Mouse (Mus musculus): ENCODE results near the gene Mast1. TPM values are rescaled to one million over a fixed set of nuclear protein-coding genes. Genes with fewer than 3 reads are reported as not detected.

Mast1 gene
- polyA plus RNA-seq, 1 experiment from 2014 or later = 31.6 TPM

DNA sequence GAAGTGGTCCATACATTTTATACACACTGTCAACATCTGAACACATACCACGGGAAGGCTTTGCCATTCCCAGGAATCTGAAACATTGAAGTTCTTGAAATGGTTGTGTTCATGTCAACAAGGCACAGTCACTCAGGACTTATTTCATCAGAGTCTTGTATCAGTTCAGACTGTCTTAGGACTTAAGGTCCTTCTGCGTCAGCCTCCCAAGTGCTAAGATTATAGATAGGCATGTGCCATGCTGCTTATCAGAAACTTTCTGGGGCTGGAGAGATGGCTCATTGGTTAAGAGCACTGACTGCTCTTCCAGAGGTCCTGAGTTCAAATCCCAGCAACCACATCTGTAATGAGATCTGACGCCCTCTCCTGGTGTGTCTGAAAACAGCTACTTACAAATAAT is 62.8 kb downstream of the Mast1 start:
- 87% methylated on average over 3 of the region's 3 CpGs for WGBS
- Histone ChIP-seq H3K4me1 (peaks cover 33% of the 10 kb centered on the region), H3K4me2 (no peak overlapping the region), H3K27me3 (0 out of 2 replicates have a peak, but pooled peaks cover 6% of the 10 kb centered on the region), H3K9ac (no peak overlapping the region), H3K4me3 (no peak overlapping the region), H3K36me3 (ENCODE audit: poor library complexity, severe bottlenecking) (peaks cover 11% of the 10 kb centered on the region), H3K27ac (no peak overlapping the region), H3K9me3 (replicated peaks) (no peaks in the 10 kb centered on the region)
- ATAC-seq = no peak

DNA sequence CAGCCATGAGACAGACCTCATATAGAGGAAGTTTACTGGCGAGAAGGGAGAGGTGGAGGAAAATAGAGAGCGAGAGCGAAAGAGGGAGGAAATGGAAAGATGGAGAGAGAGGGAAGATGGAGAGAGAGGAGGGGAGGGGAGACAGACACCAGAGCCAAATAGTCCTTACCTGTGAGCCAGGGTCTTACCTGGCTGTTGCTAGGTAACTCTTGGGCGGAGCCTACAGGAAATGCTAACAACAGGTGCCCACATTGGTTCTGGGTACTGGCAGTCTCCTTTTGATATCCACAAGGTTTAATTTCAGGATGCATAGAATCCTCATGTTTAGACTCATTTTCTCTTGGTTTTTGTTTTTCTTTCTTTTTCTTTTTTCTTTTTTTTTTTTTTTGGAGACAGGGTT is 64.1 kb downstream of the Mast1 start:
- H3K27me3 ChIP-seq = 0 out of 2 replicates have a peak, but pooled peaks cover 6% of the 10 kb centered on the region
- H3K36me3 ChIP-seq (ENCODE audit: poor library complexity, severe bottlenecking) = peaks cover 24% of the 10 kb centered on the region
- H3K4me2 ChIP-seq = peak overlapping the region; percentile 82
- no peaks in the 10 kb centered on the region for H3K9me3 ChIP-seq (replicated peaks)
- no peak for ATAC-seq
- 67% methylated on average over 4 of the region's 4 CpGs for WGBS
- no peak overlapping the region for H3K9ac ChIP-seq
- peak overlapping the region; percentile 45 for H3K4me3 ChIP-seq
- no peak overlapping the region for H3K27ac ChIP-seq
- H3K4me1 ChIP-seq = peaks cover 33% of the 10 kb centered on the region

DNA sequence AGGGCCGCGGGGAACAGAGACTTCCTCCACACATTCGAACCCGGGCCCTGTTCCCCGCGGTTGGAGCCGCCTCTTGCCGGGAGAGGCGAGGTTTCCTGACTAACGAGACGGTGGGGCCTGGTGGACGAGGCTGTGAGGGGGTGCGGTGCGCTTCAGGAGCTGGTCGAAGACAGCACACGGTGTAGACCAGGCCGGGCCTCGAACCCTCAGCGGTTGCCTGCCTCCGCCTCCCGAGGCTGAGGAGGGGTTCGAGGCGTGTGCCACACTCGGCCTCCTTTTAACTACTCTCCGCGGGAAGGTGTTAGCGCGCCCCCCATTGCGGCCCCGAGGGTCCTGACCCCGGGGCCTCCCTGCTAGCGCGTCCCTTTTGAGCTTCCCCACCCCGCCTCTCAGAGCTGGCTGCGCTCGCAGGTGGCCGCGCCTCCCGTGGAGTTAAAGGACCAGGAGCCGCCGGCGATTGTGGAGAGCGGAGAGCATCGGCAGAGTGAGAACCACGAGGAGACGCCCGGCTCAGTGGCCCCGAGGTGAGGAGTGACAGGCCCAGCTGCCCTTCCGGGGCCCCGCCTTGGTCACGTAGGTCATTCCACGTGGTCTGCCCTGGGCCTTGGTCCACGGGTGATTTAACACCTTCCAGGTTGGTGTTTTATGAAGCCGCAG is 64.7 kb downstream of the Mast1 start:
- Histone ChIP-seq H3K9ac (peak overlapping the region; percentile 65), H3K27ac (no peak overlapping the region), H3K36me3 (ENCODE audit: poor library complexity, severe bottlenecking) (peaks cover 30% of the 10 kb centered on the region), H3K4me2 (peak overlapping the region; percentile 82), H3K9me3 (replicated peaks) (no peaks in the 10 kb centered on the region), H3K4me3 (peak overlapping the region; percentile 45), H3K27me3 (0 out of 2 replicates have a peak, but pooled peaks cover 6% of the 10 kb centered on the region), H3K4me1 (peaks cover 28% of the 10 kb centered on the region)
- peak; percentile 66 for ATAC-seq
- WGBS = 3% methylated on average over 54 of the region's 54 CpGs

DNA sequence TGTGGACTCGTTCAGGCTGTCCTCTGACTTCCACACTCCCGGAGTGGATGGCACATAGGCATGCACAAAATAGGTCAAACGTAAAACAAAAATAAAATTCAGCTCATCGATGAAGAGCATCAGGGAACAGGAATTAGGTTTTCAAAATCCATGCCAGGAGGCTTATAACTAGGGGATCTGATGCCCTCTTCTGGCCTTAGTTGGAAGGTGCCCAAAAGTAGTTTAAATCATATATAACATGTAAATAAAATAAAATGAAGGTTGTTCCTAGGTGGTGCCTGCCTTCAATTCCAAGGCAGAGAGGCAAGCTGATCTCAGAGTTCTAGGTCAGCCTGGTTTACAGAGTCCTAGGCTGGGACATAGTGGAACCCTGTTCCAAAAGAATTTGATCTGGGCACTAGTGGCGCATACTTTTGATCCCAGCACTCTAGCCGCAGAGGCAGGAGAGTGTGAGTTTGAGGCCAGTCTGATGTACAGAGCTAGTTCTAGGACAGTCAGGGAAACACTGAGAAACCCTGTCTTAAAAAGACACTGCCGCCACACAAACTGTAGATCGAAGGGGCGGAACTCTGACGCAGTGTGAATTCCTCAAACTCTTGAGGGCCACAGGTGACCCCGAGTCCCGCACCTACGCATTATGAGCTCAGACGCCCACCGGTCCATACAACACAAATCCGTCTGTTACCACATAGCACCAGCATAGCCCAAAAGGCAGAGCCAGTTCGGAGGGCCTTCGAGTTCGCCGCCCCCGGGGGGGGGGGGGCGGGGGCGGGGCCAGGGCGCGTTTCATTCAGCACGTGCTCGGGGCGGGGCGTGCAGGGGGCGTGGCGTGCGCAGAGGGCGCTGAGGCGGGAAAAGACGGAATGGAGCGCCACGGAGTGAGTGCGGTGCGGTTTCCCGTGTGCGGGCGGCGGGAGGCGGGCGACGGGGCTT is 65.5 kb downstream of the Mast1 start, which contains the start of gene Syce2:
Gene Syce2 (plus strand): TSS at position 736 of the 933 bp plus-strand sequence.
- 0 out of 2 replicates have a peak, but pooled peaks cover 6% of the 10 kb centered on the region for H3K27me3 ChIP-seq
- H3K4me3 ChIP-seq = peak within 1 kb of the TSS; percentile 45
- H3K4me2 ChIP-seq = peak within 1 kb of the TSS; percentile 82
- ATAC-seq = peak; percentile 73
- H3K9me3 ChIP-seq (replicated peaks) = no peaks in the 10 kb centered on the region
- peaks cover 21% of the 10 kb centered on the region for H3K4me1 ChIP-seq
- peaks cover 38% of the 10 kb centered on the region for H3K36me3 ChIP-seq (ENCODE audit: poor library complexity, severe bottlenecking)
- 16% methylated on average over 45 of the region's 46 CpGs for WGBS
- H3K9ac ChIP-seq = peak within 1 kb of the TSS; percentile 65
- no peak within 1 kb of the TSS for H3K27ac ChIP-seq

Small RNAs within 50 kb of the gene (microRNA-seq; reads per million reads assigned to microRNA genes)
- not detected for gene Gm24197
- gene Mir7069 = 3.5 reads per million, percentile 7 among the genes with 10 or more reads in this experiment

Other genes with a start within 250 kb of the Mast1 start
- gene Nacc1, start 249.5 kb downstream of the Mast1 start, polyA plus RNA-seq (2015; fragmentation: Nextera tagmentation; extraction: Ambion mirVana) = 16.1 and 18.6 TPM in 2 replicates
- 1.9 and 2.1 TPM in 2 replicates for gene Lyl1, start 235.9 kb downstream of the Mast1 start, polyA plus RNA-seq (2015; fragmentation: Nextera tagmentation; extraction: Ambion mirVana)
- 3.7 and 3.8 TPM in 2 replicates for gene G430095P16Rik, start 214.4 kb downstream of the Mast1 start, polyA plus RNA-seq (2015; fragmentation: Nextera tagmentation; extraction: Ambion mirVana)
- gene Nfix, start 137.0 kb downstream of the Mast1 start, polyA plus RNA-seq (2015; fragmentation: Nextera tagmentation; extraction: Ambion mirVana) = 127 and 145 TPM in 2 replicates
- gene Dand5, start 114.5 kb downstream of the Mast1 start, polyA plus RNA-seq (2015; fragmentation: Nextera tagmentation; extraction: Ambion mirVana) = 7.3 and 8.2 TPM in 2 replicates
- 42.6 and 47.0 TPM in 2 replicates for gene Gadd45gip1, start 105.8 kb downstream of the Mast1 start, polyA plus RNA-seq (2015; fragmentation: Nextera tagmentation; extraction: Ambion mirVana)
- gene Rad23a, start 96.7 kb downstream of the Mast1 start, polyA plus RNA-seq (2015; fragmentation: Nextera tagmentation; extraction: Ambion mirVana) = 93.9 and 114 TPM in 2 replicates
- gene Calr, start 90.4 kb downstream of the Mast1 start, polyA plus RNA-seq (2015; fragmentation: Nextera tagmentation; extraction: Ambion mirVana) = 549 and 569 TPM in 2 replicates
- 123 and 127 TPM in 2 replicates for gene Farsa, start 80.4 kb downstream of the Mast1 start, polyA plus RNA-seq (2015; fragmentation: Nextera tagmentation; extraction: Ambion mirVana)
- 80.3 and 85.1 TPM in 2 replicates for gene Syce2, start 65.2 kb downstream of the Mast1 start, polyA plus RNA-seq (2015; fragmentation: Nextera tagmentation; extraction: Ambion mirVana)
- 33.2 and 34.2 TPM in 2 replicates for gene Gcdh, start 43.4 kb downstream of the Mast1 start, polyA plus RNA-seq (2015; fragmentation: Nextera tagmentation; extraction: Ambion mirVana)
- 0.74 and 1.2 TPM in 2 replicates for gene Klf1, start 35.4 kb downstream of the Mast1 start, polyA plus RNA-seq (2015; fragmentation: Nextera tagmentation; extraction: Ambion mirVana)
- gene Dnase2a, start 28.8 kb downstream of the Mast1 start, polyA plus RNA-seq (2015; fragmentation: Nextera tagmentation; extraction: Ambion mirVana) = 6.9 and 9.4 TPM in 2 replicates
- gene Rtbdn, start 9.6 kb upstream of the Mast1 start, polyA plus RNA-seq (2015; fragmentation: Nextera tagmentation; extraction: Ambion mirVana) = 1.2 and 1.8 TPM in 2 replicates
- not detected in 2 replicates for gene Gm49661, start 32.1 kb upstream of the Mast1 start, polyA plus RNA-seq (2015; fragmentation: Nextera tagmentation; extraction: Ambion mirVana)
- 1,640 and 1,662 TPM in 2 replicates for gene Prdx2, start 32.2 kb upstream of the Mast1 start, polyA plus RNA-seq (2015; fragmentation: Nextera tagmentation; extraction: Ambion mirVana)
- 119 and 124 TPM in 2 replicates for gene Rnaseh2a, start 32.4 kb upstream of the Mast1 start, polyA plus RNA-seq (2015; fragmentation: Nextera tagmentation; extraction: Ambion mirVana)
- 3.4 and 4.2 TPM in 2 replicates for gene Junb, start 41.4 kb upstream of the Mast1 start, polyA plus RNA-seq (2015; fragmentation: Nextera tagmentation; extraction: Ambion mirVana)
- gene Hook2, start 53.2 kb upstream of the Mast1 start, polyA plus RNA-seq (2015; fragmentation: Nextera tagmentation; extraction: Ambion mirVana) = 16.8 and 21.5 TPM in 2 replicates
- not detected in 2 replicates for gene Best2, start 77.2 kb upstream of the Mast1 start, polyA plus RNA-seq (2015; fragmentation: Nextera tagmentation; extraction: Ambion mirVana)
- gene Asna1, start 87.9 kb upstream of the Mast1 start, polyA plus RNA-seq (2015; fragmentation: Nextera tagmentation; extraction: Ambion mirVana) = 166 and 168 TPM in 2 replicates
- gene Trir, start 89.5 kb upstream of the Mast1 start, polyA plus RNA-seq (2015; fragmentation: Nextera tagmentation; extraction: Ambion mirVana) = 125 and 154 TPM in 2 replicates
- gene Tnpo2, start 99.6 kb upstream of the Mast1 start, polyA plus RNA-seq (2015; fragmentation: Nextera tagmentation; extraction: Ambion mirVana) = 46.4 and 49.4 TPM in 2 replicates
- gene Fbxw9, start 122.7 kb upstream of the Mast1 start, polyA plus RNA-seq (2015; fragmentation: Nextera tagmentation; extraction: Ambion mirVana) = 39.4 and 49.1 TPM in 2 replicates
- gene Gm5741, start 130.6 kb upstream of the Mast1 start, polyA plus RNA-seq (2015; fragmentation: Nextera tagmentation; extraction: Ambion mirVana) = 0.88 and 0.93 TPM in 2 replicates
- 79.5 TPM in 2 replicates for gene Dhps, start 134.4 kb upstream of the Mast1 start, polyA plus RNA-seq (2015; fragmentation: Nextera tagmentation; extraction: Ambion mirVana)
- 136 and 137 TPM in 2 replicates for gene Wdr83os, start 143.4 kb upstream of the Mast1 start, polyA plus RNA-seq (2015; fragmentation: Nextera tagmentation; extraction: Ambion mirVana)
- 52.9 and 57.8 TPM in 2 replicates for gene Wdr83, start 143.9 kb upstream of the Mast1 start, polyA plus RNA-seq (2015; fragmentation: Nextera tagmentation; extraction: Ambion mirVana)
- 14.6 and 14.7 TPM in 2 replicates for gene Man2b1, start 145.9 kb upstream of the Mast1 start, polyA plus RNA-seq (2015; fragmentation: Nextera tagmentation; extraction: Ambion mirVana)
- 2.1 and 2.3 TPM in 2 replicates for gene Zfp791, start 185.7 kb upstream of the Mast1 start, polyA plus RNA-seq (2015; fragmentation: Nextera tagmentation; extraction: Ambion mirVana)
- gene Cks1brt, start 214.6 kb upstream of the Mast1 start, polyA plus RNA-seq (2015; fragmentation: Nextera tagmentation; extraction: Ambion mirVana) = not detected in 2 replicates

Measured in forebrain, embryonic 13.5 days (tissue).